Mouse (Mus musculus): ENCODE measurements around the gene Tmco5. TPM values are rescaled to one million over a fixed set of nuclear protein-coding genes. Genes with fewer than 3 reads are reported as not detected.

Tmco5 gene
- not detected for total RNA-seq (2021)
- long read RNA-seq, experiment 1: 0 reads
- long read RNA-seq, experiment 2: 0 reads

DNA sequence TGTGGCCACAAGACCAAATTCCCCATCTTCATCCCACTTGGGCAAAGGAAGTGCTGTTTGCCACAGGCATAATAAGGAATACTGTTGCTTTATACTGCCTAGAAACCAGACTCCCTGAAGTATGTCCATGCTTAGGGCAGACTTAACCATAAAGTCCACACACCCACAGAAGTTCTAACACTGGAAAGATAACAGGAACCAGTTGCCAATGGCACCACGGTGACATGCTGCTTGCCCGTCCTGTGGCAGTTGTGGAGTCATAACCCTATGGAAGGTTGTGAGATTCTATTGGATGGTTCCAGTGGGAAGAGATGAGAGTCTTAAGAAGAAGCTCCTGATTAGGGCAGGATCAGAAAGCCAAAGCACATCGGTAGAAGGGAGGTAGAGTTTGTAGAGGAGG is at the start of gene Tmco5:
Gene Tmco5 (plus strand): TSS at position 301 of the 400 bp plus-strand sequence.
- no peak for DNase-seq
- intact Hi-C loops (cut with DNase I; ENCODE audit: low total_unique reads): no loop called here

DNA sequence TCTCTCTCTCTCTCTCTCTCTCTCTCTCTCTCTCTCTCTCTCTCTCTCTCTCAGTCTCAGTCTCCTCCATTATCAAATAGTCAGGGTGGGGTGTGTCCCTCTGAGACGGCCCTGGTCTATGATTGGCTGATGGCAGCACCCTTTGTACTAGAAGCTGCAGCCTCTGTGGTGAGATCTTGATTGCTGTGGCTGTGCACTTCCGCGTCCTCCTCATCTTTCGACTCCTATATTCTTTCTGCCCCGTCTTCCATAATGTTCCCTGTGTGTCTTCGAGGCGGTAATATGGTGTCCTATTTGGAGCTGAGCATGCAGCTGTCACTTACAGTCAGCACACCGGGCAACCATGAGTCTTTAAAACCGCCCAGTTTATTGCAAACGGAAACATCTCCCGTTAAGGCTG is 46.6 kb upstream of the Tmco5 start:
- DNase-seq: no peak
- intact Hi-C loops (cut with DNase I; ENCODE audit: low total_unique reads): no loop called here

DNA sequence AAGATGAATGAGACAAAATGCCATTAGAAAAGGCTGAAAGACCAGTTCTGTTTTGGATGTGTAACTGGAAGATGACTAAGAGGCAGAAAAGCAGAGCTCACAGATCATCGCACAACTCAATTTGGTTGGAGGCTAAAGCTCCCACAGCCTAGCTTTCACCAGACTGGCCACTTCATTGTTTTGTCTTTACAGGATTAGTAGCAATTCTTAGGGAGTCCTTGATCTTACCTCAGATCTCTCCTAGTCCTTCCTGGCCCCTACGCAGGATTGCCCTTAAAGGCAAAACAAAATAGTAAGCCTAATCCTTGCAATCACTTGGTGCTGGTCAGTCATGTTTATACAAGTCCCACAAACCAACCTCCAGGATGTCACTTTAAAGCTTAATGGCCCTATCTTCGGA is 40.7 kb upstream of the Tmco5 start:
- DNase-seq: no peak
- intact Hi-C loops (cut with DNase I; ENCODE audit: low total_unique reads): no loop called here

GRCm38 (mm10) chr2:116838538-116839197 is 39.8 kb upstream of the Tmco5 start:
- peak; percentile 6 for DNase-seq
- intact Hi-C loops (cut with DNase I; ENCODE audit: low total_unique reads): no loop called here

- intact Hi-C loops (cut with DNase I; ENCODE audit: low total_unique reads): no loop called here
- no peak for DNase-seq
Observed at GRCm38 (mm10) chr2:116849980-116850636, 28.4 kb upstream of the Tmco5 start.

DNA sequence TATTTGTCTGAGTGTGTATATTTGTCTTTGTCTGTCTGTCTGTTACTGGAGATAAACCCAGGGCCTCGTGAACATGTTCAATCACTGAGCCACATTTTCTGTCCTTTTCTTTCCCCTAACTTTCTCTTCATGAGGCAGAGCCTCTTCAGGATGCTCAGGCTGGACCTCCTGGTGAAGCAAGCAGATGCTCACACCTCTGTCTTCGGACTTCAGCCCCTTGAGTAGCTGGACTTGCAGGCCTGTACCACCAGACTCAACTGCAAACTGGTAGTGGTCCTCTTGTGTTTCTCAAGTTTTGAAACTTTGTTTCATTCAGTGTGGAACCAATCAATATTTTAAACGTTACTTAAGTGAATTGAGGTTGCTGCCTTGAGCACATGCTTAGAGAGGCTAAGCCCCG is 27.1 kb upstream of the Tmco5 start:
- no peak for DNase-seq
- intact Hi-C loops (cut with DNase I; ENCODE audit: low total_unique reads): no loop called here

DNA sequence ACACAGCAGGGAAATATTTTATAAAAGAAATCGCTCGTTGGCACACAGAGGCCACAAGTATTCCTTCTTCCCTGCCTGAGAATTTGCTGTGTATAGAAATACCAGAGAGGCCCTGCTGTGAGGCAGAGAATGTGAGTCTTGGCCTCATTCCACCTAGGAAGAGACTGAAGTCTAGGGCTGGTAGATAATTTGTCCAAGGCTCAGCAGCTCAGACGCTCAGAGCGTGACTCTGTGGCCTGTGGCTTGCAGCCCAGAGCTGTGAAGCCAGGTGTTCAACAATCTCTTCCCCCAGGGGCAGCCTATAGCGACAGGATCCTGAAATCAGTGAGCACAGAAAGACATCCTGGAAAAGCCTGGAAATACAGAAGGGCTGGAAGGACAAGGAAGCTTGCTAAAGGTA is 26.2 kb upstream of the Tmco5 start:
- intact Hi-C loops (cut with DNase I; ENCODE audit: low total_unique reads): no loop called here
- no peak for DNase-seq

DNA sequence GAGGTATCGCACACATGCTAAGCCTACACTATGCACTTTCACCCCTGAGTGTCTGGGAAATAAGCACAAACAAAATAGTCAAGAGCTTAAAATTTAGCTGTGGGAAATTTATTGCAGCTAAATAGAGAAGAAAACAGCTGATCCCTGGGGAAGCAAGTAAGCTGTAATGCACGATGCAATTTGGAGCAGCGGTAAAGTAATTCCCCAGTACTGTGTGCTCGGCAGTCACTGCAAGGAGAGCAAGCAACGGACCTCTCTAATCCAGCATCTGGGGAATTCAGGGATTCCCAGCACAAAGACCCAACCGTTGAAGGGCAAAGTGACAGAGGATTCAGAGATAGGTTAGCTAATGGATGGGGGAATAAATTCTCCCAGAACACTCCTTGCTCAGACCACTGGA is 19.8 kb upstream of the Tmco5 start:
- intact Hi-C loops (cut with DNase I; ENCODE audit: low total_unique reads): no loop called here

GRCm38 (mm10) chr2:116876955-116877615 is 1.4 kb upstream of the Tmco5 start:
- intact Hi-C loops (cut with DNase I; ENCODE audit: low total_unique reads): no loop called here
- DNase-seq: no peak

More for the DNA sequence above, 19.8 kb upstream of the Tmco5 start:
- DNase-seq: no peak

DNA sequence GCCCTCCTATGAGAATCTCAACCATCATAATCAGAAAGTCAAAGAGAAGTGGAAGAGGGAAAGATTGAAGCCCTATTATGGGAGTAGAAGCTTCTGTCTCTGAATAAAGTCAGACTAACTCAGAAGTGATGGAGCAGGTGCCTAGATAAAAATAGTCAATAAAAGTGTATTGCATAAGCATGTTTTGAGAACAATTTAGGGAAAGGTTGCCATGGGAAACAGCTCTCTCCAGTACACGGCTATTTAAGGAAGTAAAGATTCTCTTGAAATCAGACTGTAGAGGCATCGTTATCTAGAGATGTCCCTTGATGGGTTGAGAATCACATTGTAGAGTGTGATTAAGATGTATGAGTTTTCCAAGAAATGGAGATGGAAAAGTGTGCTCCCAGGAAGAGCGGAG is 1.2 kb downstream of the Tmco5 start:
- intact Hi-C loops (cut with DNase I; ENCODE audit: low total_unique reads): no loop called here
- DNase-seq: no peak

DNA sequence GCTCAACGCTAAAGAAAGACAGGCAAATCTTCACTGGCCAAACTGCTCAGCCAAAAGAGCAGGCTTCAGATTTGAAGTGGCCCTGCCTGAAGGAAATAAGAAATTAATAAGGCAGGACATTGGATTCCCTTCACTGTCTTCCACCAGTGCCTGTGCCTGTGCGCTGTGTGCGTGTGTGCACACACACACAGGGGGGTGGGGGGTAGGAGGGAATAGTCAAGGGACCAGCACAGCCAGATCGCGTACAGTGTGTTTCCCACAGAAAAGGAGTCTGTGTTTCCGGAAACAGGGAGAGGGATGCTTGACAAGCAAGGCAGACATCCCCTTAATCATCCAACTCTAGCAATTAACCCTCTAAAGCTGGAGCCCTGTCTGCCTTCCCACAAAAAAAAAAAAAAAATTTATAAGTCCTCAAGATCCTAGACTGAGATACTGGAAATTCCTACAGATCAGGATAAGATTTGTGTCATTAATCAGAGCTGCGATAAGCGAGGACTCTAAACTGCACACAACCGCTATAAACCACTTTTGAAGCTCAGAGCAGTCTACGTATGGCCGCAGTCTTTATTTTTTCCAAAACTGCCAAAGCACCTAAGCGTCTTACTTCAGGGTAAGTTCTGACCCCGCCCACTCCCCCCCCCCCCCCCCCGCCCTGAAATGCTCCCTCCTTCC is 15.0 kb downstream of the Tmco5 start:
- intact Hi-C loops (cut with DNase I; ENCODE audit: low total_unique reads): no loop called here
- DNase-seq: no peak

DNA sequence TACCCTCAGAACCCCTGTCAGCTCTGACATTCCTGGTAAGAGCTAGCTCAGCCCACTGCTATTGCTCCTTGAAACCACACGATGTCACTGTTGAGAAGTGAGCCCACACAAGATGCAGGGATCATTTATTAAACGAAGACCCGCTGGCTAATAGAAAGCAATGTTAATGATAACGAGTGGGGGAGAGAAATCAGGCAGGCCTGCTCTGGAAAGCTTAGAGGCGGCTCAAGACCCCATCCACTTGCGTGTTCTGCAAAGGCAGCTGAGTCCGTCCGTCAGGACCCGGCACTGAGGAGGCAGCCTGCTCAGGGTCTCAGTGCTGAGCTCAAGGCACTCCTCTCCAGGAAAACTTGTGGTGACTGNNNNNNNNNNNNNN is 15.5 kb downstream of the Tmco5 start:
- DNase-seq: no peak
- intact Hi-C loops (cut with DNase I; ENCODE audit: low total_unique reads): no loop called here

GRCm38 (mm10) chr2:116899615-116900272 is 21.3 kb downstream of the Tmco5 start:
- DNase-seq: peak; percentile 82
- intact Hi-C loops (cut with DNase I; ENCODE audit: low total_unique reads): loop anchor here (2.0 to 5.0 kb wide), 2 partner anchors 277 to 333 kb away; no protein-coding TSS in a partner anchor

DNA sequence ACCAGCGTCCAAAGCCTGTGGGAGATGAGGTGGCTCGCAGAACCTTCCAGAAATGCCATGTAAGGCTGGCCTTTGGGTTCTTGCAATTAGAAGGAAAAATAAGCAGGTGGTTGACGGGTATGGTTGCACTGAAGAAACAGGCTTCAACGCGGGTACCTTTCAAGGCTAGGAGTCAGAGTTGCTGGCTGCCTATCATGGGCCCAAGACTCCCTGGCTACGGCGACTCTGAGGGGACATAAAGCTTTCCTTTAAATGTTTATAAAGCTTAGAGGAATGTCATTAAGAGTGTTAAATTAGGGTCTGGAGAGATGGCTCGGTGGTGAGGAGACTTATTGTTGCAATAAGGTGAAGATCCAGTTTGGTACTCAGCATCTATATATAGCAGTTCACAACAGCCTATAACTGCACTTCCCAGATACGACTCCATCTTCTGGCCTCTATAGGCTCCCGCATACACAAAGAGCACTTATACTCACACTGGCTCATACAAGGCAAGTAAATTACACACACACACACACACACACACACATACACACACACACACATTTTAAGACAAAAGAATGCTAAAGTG is 21.9 kb downstream of the Tmco5 start:
- no peak for DNase-seq
- intact Hi-C loops (cut with DNase I; ENCODE audit: low total_unique reads): no loop called here

GRCm38 (mm10) chr2:116908268-116908667 is 29.8 kb downstream of the Tmco5 start:
- intact Hi-C loops (cut with DNase I; ENCODE audit: low total_unique reads): no loop called here
- DNase-seq: peak; percentile 45

DNA sequence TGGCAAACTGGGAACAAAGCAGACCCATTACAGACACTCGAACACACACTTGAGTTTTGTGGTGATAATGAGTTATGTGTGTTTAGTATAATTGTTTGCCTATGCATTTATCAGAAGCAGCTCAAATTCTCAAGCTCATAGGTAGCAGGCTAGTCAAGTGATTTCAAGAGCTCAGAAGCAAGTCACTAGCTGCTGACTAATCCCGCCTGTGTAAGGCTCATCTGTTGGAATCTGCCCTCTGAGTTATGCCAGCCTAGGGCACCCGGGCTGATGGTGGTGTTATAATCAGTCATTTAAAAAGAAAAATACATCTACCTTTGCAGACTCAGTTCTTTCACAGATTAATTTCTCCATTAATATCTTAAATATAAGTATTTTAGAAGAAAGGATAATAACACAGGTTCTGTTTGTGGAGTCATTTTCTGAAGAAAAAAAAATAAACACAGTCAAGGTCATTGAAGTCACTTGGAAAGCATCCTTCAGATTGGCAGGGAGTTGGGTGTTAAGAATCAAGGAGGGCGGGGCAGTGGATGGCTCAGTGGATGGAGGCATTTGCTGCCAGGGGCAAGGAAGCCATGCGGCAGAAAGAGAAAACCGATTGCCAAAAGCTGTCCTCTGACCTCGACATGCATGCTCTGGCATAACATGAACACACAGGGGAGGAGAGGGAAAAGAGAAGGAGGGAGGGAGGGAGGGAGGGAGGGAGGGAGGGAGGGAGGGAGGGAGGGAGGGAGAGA is 34.0 kb downstream of the Tmco5 start:
- no peak for DNase-seq
- intact Hi-C loops (cut with DNase I; ENCODE audit: low total_unique reads): no loop called here

- DNase-seq: no peak
- intact Hi-C loops (cut with DNase I; ENCODE audit: low total_unique reads): no loop called here
Observed at GRCm38 (mm10) chr2:116913677-116914405, 35.4 kb downstream of the Tmco5 start.

DNA sequence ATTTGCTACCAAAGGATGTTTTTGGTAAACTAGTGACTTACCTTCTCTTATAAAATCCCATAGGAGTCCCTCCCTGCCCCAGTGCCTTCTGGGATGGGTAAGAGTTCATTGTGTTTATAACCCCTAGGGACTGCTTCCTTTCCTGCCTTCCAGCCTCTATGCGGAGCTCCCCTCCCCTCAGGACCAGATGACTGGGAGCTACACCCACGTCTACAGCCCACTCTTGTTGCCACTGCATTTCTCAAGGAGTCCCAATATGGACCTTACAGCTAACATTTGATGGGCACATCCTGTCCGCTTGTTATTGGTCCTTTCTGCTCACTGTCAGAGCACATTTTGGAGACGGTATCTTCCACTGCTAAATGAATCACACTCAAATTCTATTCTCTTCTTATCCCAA is 36.1 kb downstream of the Tmco5 start:
- intact Hi-C loops (cut with DNase I; ENCODE audit: low total_unique reads): no loop called here
- no peak for DNase-seq

All from gastrocnemius, postnatal 14 days (tissue).